Mouse (Mus musculus): Measurements from ENCODE around the gene Rpusd3. TPM values are rescaled to one million over a fixed set of nuclear protein-coding genes. Genes with fewer than 3 reads are reported as not detected.
A peak's percentile ranks its signal among the peaks of the same experiment; 100 is the strongest.

Rpusd3 gene
- polyA plus RNA-seq, 1 experiment, result 91.3 TPM

GRCm38 (mm10) chr6:113431801-113432200 is 12.7 kb upstream of the Rpusd3 start:
- peaks cover 32% of the 10 kb centered on the region for H3K27me3 ChIP-seq (replicated peaks)
- TF ChIP-seq FLI1 (IDR thresholded peaks at IDR 0.05; ENCODE audit: low read length), result no peak
- peaks cover 38% of the 10 kb centered on the region for H3K4me1 ChIP-seq
- H3K36me3 ChIP-seq (replicated peaks; ENCODE audit: low read length), result no peaks in the 10 kb centered on the region
- H3K9me3 ChIP-seq, result peaks cover 4% of the 10 kb centered on the region
- no peak overlapping the region for H3K4me3 ChIP-seq (replicated peaks)

GRCm38 (mm10) chr6:113430846-113431245 is 11.7 kb upstream of the Rpusd3 start:
- H3K27me3 ChIP-seq (replicated peaks), result peaks cover 31% of the 10 kb centered on the region
- H3K4me1 ChIP-seq, result peaks cover 37% of the 10 kb centered on the region
- TF ChIP-seq FLI1 (IDR thresholded peaks at IDR 0.05; ENCODE audit: low read length), result no peak
- TF ChIP-seq GATA1 (IDR thresholded peaks at IDR 0.05; ENCODE audit: borderline replicate concordance, low read length), result no peak
- H3K36me3 ChIP-seq (replicated peaks; ENCODE audit: low read length), result no peaks in the 10 kb centered on the region
- H3K4me3 ChIP-seq (replicated peaks), result no peak overlapping the region
- H3K9me3 ChIP-seq, result peaks cover 4% of the 10 kb centered on the region

- H3K9me3 ChIP-seq, result peaks cover 4% of the 10 kb centered on the region
- H3K36me3 ChIP-seq (replicated peaks; ENCODE audit: low read length), result no peaks in the 10 kb centered on the region
- peaks cover 28% of the 10 kb centered on the region for H3K27me3 ChIP-seq (replicated peaks)
- peaks cover 36% of the 10 kb centered on the region for H3K4me1 ChIP-seq
- H3K4me3 ChIP-seq (replicated peaks), result peak overlapping the region; percentile 4
- no peak for TF ChIP-seq FLI1 (IDR thresholded peaks at IDR 0.05; ENCODE audit: low read length)
- TF ChIP-seq GATA1 (IDR thresholded peaks at IDR 0.05; ENCODE audit: borderline replicate concordance, low read length), result no peak
These were observed 10.8 kb upstream of the Rpusd3 start for GRCm38 (mm10) chr6:113429965-113430364.

GRCm38 (mm10) chr6:113428006-113428405 is 8.9 kb upstream of the Rpusd3 start:
- Histone ChIP-seq H3K4me1 (peaks cover 42% of the 10 kb centered on the region), H3K27me3 (replicated peaks) (peaks cover 10% of the 10 kb centered on the region), H3K9me3 (peaks cover 4% of the 10 kb centered on the region), H3K36me3 (replicated peaks; ENCODE audit: low read length) (no peaks in the 10 kb centered on the region), H3K4me3 (replicated peaks) (no peak overlapping the region)
- no peak for TF ChIP-seq FLI1 (IDR thresholded peaks at IDR 0.05; ENCODE audit: low read length)
- TF ChIP-seq GATA1 (IDR thresholded peaks at IDR 0.05; ENCODE audit: borderline replicate concordance, low read length), result no peak

GRCm38 (mm10) chr6:113427397-113427796 is 8.3 kb upstream of the Rpusd3 start:
- Histone ChIP-seq H3K4me3 (replicated peaks) (no peak overlapping the region), H3K4me1 (peaks cover 48% of the 10 kb centered on the region), H3K36me3 (replicated peaks; ENCODE audit: low read length) (no peaks in the 10 kb centered on the region), H3K9me3 (peaks cover 4% of the 10 kb centered on the region), H3K27me3 (replicated peaks) (peaks cover 8% of the 10 kb centered on the region)
- TF ChIP-seq FLI1 (IDR thresholded peaks at IDR 0.05; ENCODE audit: low read length) (no peak), GATA1 (IDR thresholded peaks at IDR 0.05; ENCODE audit: borderline replicate concordance, low read length) (no peak)

GRCm38 (mm10) chr6:113426696-113427095 is 7.6 kb upstream of the Rpusd3 start:
- TF ChIP-seq FLI1 (IDR thresholded peaks at IDR 0.05; ENCODE audit: low read length) (no peak), GATA1 (IDR thresholded peaks at IDR 0.05; ENCODE audit: borderline replicate concordance, low read length) (no peak)
- H3K4me1 ChIP-seq, result peaks cover 44% of the 10 kb centered on the region
- H3K4me3 ChIP-seq (replicated peaks), result no peak overlapping the region
- H3K27me3 ChIP-seq (replicated peaks), result peaks cover 5% of the 10 kb centered on the region
- no peaks in the 10 kb centered on the region for H3K36me3 ChIP-seq (replicated peaks; ENCODE audit: low read length)
- H3K9me3 ChIP-seq, result peaks cover 4% of the 10 kb centered on the region

GRCm38 (mm10) chr6:113424187-113424586 is 5.0 kb upstream of the Rpusd3 start:
- no peak overlapping the region for H3K4me3 ChIP-seq (replicated peaks)
- peaks cover 42% of the 10 kb centered on the region for H3K4me1 ChIP-seq
- peaks cover 4% of the 10 kb centered on the region for H3K9me3 ChIP-seq
- no peaks in the 10 kb centered on the region for H3K36me3 ChIP-seq (replicated peaks; ENCODE audit: low read length)
- H3K27me3 ChIP-seq (replicated peaks), result peaks cover 5% of the 10 kb centered on the region
- TF ChIP-seq FLI1 (IDR thresholded peaks at IDR 0.05; ENCODE audit: low read length) (no peak), GATA1 (IDR thresholded peaks at IDR 0.05; ENCODE audit: borderline replicate concordance, low read length) (no peak)

- Histone ChIP-seq H3K4me3 (replicated peaks) (no peak overlapping the region), H3K27me3 (replicated peaks) (peaks cover 5% of the 10 kb centered on the region), H3K36me3 (replicated peaks; ENCODE audit: low read length) (no peaks in the 10 kb centered on the region)
These were observed 3.9 kb upstream of the Rpusd3 start for GRCm38 (mm10) chr6:113423000-113423399.

GRCm38 (mm10) chr6:113418441-113419198 is 520 bp downstream of the Rpusd3 start:
- H3K27me3 ChIP-seq (replicated peaks), result no peaks in the 10 kb centered on the region
- TF ChIP-seq GATA1 (IDR thresholded peaks at IDR 0.05; ENCODE audit: borderline replicate concordance, low read length), result no peak
- TF ChIP-seq FLI1 (IDR thresholded peaks at IDR 0.05; ENCODE audit: low read length), result no peak
- H3K4me1 ChIP-seq, result peaks cover 51% of the 10 kb centered on the region
- H3K9me3 ChIP-seq, result no peaks in the 10 kb centered on the region
- H3K36me3 ChIP-seq (replicated peaks; ENCODE audit: low read length), result peaks cover 39% of the 10 kb centered on the region
- peak overlapping the region; percentile 96 for H3K4me3 ChIP-seq (replicated peaks)

More at GRCm38 (mm10) chr6:113423000-113423399, 3.9 kb upstream of the Rpusd3 start:
- H3K4me1 ChIP-seq, result peaks cover 49% of the 10 kb centered on the region
- H3K9me3 ChIP-seq, result peaks cover 4% of the 10 kb centered on the region
- TF ChIP-seq GATA1 (IDR thresholded peaks at IDR 0.05; ENCODE audit: borderline replicate concordance, low read length) (no peak), FLI1 (IDR thresholded peaks at IDR 0.05; ENCODE audit: low read length) (no peak)

GRCm38 (mm10) chr6:113416416-113416815 is 2.7 kb downstream of the Rpusd3 start:
- Histone ChIP-seq H3K4me3 (replicated peaks) (no peak overlapping the region), H3K4me1 (peaks cover 40% of the 10 kb centered on the region), H3K27me3 (replicated peaks) (no peaks in the 10 kb centered on the region), H3K9me3 (no peaks in the 10 kb centered on the region), H3K36me3 (replicated peaks; ENCODE audit: low read length) (peaks cover 61% of the 10 kb centered on the region)
- TF ChIP-seq GATA1 (IDR thresholded peaks at IDR 0.05; ENCODE audit: borderline replicate concordance, low read length), result no peak
- TF ChIP-seq FLI1 (IDR thresholded peaks at IDR 0.05; ENCODE audit: low read length), result no peak

All from megakaryocyte, embryonic 14.5 days (primary cell).